Mouse (Mus musculus): ENCODE measurements at regions not wholly inside any gene's neighbourhood (a gene's known extent, or its start where the extent isn't known, plus 50 kb on each side); places are given as distances from the start of the nearest gene placed in this dataset.

DNA sequence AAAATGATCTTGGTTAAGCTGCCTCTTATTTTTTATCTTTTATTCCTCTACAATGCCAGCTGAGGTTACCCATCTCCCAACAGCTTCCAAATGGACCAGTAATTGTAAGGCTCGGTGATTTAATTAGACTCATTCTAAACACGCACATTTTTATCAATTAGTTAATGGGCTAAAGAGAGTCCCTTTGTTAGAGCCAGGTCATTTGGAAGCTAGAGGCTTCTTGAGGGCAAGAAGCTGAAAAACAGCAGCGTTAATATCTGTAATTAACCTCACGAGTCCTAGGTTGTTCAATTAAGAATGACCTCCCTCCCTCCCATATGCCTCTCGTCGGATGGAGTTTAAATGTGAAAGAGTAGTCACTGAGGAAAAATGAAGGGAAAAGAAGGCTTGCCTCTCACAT is 66.5 kb downstream of the Otx2 start:
- H3K9ac ChIP-seq (replicated peaks; ENCODE audit: low read length), result no peak overlapping the region
- H3K9me3 ChIP-seq (replicated peaks; ENCODE audit: control insufficient read depth, low read length), result no peaks in the 10 kb centered on the region
- WGBS, result 53% methylated on average over 6 of the region's 6 CpGs
- H3K36me3 ChIP-seq (replicated peaks; ENCODE audit: control insufficient read depth, insufficient read depth, low read depth, low read length), result no peaks in the 10 kb centered on the region
- ATAC-seq (replicated peaks; ENCODE audit: insufficient number of reproducible peaks, low FRiP score, low TSS enrichment, low read depth), result no peak
- no peak overlapping the region for H3K4me3 ChIP-seq (ENCODE audit: low read depth, low read length)
- H3K27me3 ChIP-seq (ENCODE audit: control insufficient read depth, insufficient read depth, low read length), result no peaks in the 10 kb centered on the region
- DNase-seq (ENCODE audit: low spot score), result no peak
- H3K4me1 ChIP-seq (ENCODE audit: control insufficient read depth, insufficient read depth, low read length), result no peaks in the 10 kb centered on the region
- no peak overlapping the region for H3K4me2 ChIP-seq (ENCODE audit: low read depth, low read length)
- no peak overlapping the region for H3K27ac ChIP-seq (replicated peaks; ENCODE audit: low read depth, low read length)

DNA sequence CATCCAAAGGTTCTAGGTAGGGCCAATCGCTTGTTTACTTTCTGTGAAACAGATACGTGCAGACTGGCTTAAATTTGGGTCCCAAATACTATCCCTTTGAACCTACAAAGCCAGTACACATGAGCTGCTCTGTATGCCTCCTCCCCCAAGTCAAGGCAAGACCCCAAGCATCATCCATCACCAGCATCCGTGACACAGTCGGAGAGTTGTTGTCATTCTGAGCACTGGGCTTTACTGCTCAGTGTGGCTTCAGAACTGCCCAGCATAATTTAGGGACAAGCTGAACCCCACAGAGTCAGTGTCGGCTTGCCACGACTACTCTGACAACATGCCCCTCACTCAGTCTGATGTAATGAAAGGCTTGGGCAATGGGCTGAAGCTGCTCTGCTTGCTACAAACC is 70.1 kb downstream of the Otx2 start:
- Histone ChIP-seq H3K4me3 (ENCODE audit: low read depth, low read length) (no peak overlapping the region), H3K36me3 (replicated peaks; ENCODE audit: control insufficient read depth, insufficient read depth, low read depth, low read length) (no peaks in the 10 kb centered on the region), H3K9me3 (replicated peaks; ENCODE audit: control insufficient read depth, low read length) (no peaks in the 10 kb centered on the region), H3K4me2 (ENCODE audit: low read depth, low read length) (no peak overlapping the region), H3K4me1 (ENCODE audit: control insufficient read depth, insufficient read depth, low read length) (no peaks in the 10 kb centered on the region), H3K9ac (replicated peaks; ENCODE audit: low read length) (no peak overlapping the region), H3K27me3 (ENCODE audit: control insufficient read depth, insufficient read depth, low read length) (no peaks in the 10 kb centered on the region), H3K27ac (replicated peaks; ENCODE audit: low read depth, low read length) (no peak overlapping the region)
- no peak for DNase-seq (ENCODE audit: low spot score)
- ATAC-seq (replicated peaks; ENCODE audit: insufficient number of reproducible peaks, low FRiP score, low TSS enrichment, low read depth), result no peak
- WGBS, result 78% methylated on average over 6 of the region's 6 CpGs

DNA sequence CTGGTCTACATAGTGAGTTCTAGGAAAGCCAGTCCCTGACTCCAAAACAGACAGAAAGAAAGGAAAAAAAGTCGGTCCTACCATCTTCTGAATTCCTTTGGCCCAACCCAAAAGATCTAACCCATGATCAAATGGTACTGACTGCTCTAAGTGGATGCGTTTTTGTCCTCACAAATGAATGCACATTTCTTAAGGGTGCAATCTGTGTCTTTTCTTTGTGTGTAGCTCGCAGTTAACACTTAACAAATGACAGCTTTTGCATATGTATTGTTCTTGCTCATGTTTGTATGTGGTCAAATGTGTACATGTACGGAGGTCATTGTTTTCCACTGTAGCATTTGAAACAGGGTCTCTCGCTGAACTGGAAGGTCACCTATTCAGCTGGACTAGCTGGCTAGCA is 79.3 kb downstream of the Otx2 start:
- Histone ChIP-seq H3K4me2 (ENCODE audit: low read depth, low read length) (no peak overlapping the region), H3K27ac (replicated peaks; ENCODE audit: low read depth, low read length) (no peak overlapping the region), H3K27me3 (ENCODE audit: control insufficient read depth, insufficient read depth, low read length) (no peaks in the 10 kb centered on the region), H3K4me3 (ENCODE audit: low read depth, low read length) (no peak overlapping the region), H3K36me3 (replicated peaks; ENCODE audit: control insufficient read depth, insufficient read depth, low read depth, low read length) (no peaks in the 10 kb centered on the region), H3K4me1 (ENCODE audit: control insufficient read depth, insufficient read depth, low read length) (no peaks in the 10 kb centered on the region), H3K9me3 (replicated peaks; ENCODE audit: control insufficient read depth, low read length) (no peaks in the 10 kb centered on the region), H3K9ac (replicated peaks; ENCODE audit: low read length) (no peak overlapping the region)
- DNase-seq (ENCODE audit: low spot score) (no peak), ATAC-seq (replicated peaks; ENCODE audit: insufficient number of reproducible peaks, low FRiP score, low TSS enrichment, low read depth) (no peak)
- 86% methylated on average over 5 of the region's 5 CpGs for WGBS

DNA sequence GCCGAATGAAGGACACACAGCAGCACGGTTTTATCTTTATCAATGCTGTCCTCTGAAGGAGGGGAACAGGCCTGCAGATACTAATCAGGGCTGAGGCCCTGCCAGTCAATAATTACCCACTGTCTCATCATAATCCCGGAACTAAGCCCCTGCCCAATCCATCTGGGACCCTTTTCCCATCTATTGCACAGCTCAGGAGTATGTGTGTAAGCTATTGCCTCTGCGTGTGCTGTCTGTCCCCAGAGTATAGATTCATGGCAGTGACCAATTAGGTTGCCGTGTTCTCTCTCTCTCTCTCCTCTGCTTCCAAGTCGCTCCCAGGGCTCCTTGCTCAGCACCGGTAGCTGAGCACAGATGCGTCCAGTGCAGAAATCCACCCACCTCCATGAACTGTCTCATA is 80.3 kb downstream of the Otx2 start:
- H3K36me3 ChIP-seq (replicated peaks; ENCODE audit: control insufficient read depth, insufficient read depth, low read depth, low read length), result no peaks in the 10 kb centered on the region
- DNase-seq (ENCODE audit: low spot score) (no peak), ATAC-seq (replicated peaks; ENCODE audit: insufficient number of reproducible peaks, low FRiP score, low TSS enrichment, low read depth) (peak; percentile 67)
- H3K9me3 ChIP-seq (replicated peaks; ENCODE audit: control insufficient read depth, low read length), result no peaks in the 10 kb centered on the region
- no peaks in the 10 kb centered on the region for H3K27me3 ChIP-seq (ENCODE audit: control insufficient read depth, insufficient read depth, low read length)
- 65% methylated on average over 8 of the region's 8 CpGs for WGBS
- H3K9ac ChIP-seq (replicated peaks; ENCODE audit: low read length), result no peak overlapping the region
- H3K4me1 ChIP-seq (ENCODE audit: control insufficient read depth, insufficient read depth, low read length), result no peaks in the 10 kb centered on the region
- H3K27ac ChIP-seq (replicated peaks; ENCODE audit: low read depth, low read length), result no peak overlapping the region
- no peak overlapping the region for H3K4me3 ChIP-seq (ENCODE audit: low read depth, low read length)
- no peak overlapping the region for H3K4me2 ChIP-seq (ENCODE audit: low read depth, low read length)

DNA sequence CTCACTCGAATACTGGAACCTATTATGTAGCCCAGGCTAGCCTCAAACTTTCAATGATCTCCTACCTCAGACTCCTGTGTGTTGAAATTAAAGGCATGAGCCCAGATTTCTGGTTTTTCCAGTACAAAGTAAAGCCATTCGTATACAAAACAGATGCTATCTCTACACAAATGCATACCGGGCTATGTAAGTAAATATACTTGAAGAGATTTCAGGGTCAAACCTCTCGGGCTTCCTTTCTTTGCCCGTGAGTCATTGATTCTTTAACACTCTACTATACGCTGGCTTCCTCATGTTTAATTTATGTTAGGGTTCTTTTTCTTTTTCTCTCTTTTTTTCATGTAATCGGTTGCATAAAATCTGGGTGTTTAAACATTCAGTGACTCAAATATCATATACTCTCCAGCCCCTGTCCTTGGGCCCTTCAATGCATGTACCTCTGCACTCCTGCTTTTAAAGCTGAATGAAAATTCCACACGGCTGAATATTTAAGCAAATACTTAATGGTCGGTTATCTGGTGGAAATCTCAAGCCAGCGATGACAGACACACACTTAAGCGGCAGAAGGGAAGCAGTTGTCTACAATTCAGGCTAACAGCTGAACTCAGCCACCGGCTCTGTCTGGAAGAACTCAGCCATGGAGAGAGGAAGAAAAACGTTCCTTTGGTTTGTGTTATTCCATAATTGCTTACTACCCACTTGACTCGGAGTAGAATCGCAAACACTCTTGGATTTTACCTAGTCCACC is 82.0 kb downstream of the Otx2 start:
- DNase-seq (ENCODE audit: low spot score) (no peak), ATAC-seq (replicated peaks; ENCODE audit: insufficient number of reproducible peaks, low FRiP score, low TSS enrichment, low read depth) (no peak)
- Histone ChIP-seq H3K4me2 (ENCODE audit: low read depth, low read length) (no peak overlapping the region), H3K36me3 (replicated peaks; ENCODE audit: control insufficient read depth, insufficient read depth, low read depth, low read length) (no peaks in the 10 kb centered on the region), H3K9me3 (replicated peaks; ENCODE audit: control insufficient read depth, low read length) (no peaks in the 10 kb centered on the region), H3K4me1 (ENCODE audit: control insufficient read depth, insufficient read depth, low read length) (no peaks in the 10 kb centered on the region), H3K4me3 (ENCODE audit: low read depth, low read length) (no peak overlapping the region), H3K27me3 (ENCODE audit: control insufficient read depth, insufficient read depth, low read length) (no peaks in the 10 kb centered on the region), H3K9ac (replicated peaks; ENCODE audit: low read length) (no peak overlapping the region), H3K27ac (replicated peaks; ENCODE audit: low read depth, low read length) (no peak overlapping the region)
- WGBS, result 74% methylated on average over 15 of the region's 15 CpGs

DNA sequence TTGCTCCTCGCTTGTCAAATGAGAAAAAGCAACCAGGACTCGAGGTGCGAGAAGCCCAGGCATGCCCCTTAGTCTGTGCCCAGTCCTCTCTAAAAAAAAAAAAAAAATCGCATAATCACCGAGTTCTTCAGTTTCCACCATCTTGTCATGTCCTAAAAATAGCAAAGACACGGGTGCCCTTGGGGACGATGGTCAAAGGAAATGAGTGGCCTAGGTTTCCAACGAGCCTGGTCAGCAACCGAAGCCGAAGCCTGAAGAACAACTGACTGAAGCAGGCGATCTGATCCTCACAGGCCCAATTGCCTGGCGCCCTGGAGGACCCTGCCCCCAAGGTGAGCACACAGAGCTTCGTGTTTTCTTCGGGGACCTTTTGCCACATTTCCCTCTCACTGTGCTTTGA is 83.2 kb downstream of the Otx2 start:
- no peaks in the 10 kb centered on the region for H3K9me3 ChIP-seq (replicated peaks; ENCODE audit: control insufficient read depth, low read length)
- WGBS, result 30% methylated on average over 14 of the region's 14 CpGs
- ATAC-seq (replicated peaks; ENCODE audit: insufficient number of reproducible peaks, low FRiP score, low TSS enrichment, low read depth) (no peak), DNase-seq (ENCODE audit: low spot score) (no peak)
- no peak overlapping the region for H3K4me2 ChIP-seq (ENCODE audit: low read depth, low read length)
- no peak overlapping the region for H3K4me3 ChIP-seq (ENCODE audit: low read depth, low read length)
- no peak overlapping the region for H3K9ac ChIP-seq (replicated peaks; ENCODE audit: low read length)
- H3K36me3 ChIP-seq (replicated peaks; ENCODE audit: control insufficient read depth, insufficient read depth, low read depth, low read length), result no peaks in the 10 kb centered on the region
- H3K27ac ChIP-seq (replicated peaks; ENCODE audit: low read depth, low read length), result no peak overlapping the region
- no peaks in the 10 kb centered on the region for H3K27me3 ChIP-seq (ENCODE audit: control insufficient read depth, insufficient read depth, low read length)
- no peaks in the 10 kb centered on the region for H3K4me1 ChIP-seq (ENCODE audit: control insufficient read depth, insufficient read depth, low read length)

DNA sequence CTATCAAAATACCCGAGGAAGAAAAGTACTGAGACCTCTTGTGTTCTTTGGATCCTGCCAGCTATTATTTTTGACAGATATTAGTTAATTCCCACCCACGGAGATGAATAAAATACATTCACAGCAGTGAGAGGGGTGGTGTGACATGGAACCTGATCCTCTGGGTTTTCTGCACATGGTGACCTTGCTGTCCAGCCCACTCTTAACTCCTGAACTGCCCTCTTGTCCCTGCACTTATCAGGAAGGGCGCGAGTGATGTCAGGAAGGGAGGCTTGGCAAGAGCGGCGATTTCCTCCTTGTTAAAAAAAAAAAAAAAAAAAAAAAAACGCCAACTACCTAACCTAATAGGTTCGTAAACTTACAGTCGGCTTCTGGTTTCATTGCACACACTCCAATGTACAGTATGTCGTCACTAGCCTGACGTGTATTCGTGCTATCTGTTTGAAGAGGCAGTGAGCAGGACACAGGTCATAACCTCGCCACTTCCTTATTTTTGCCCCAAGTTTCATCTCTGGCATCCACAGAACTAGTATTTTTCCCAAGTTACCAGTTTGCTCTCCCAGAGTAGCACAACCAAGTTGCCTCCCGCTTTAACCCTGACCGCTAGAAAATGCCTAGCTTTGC is 83.8 kb downstream of the Otx2 start:
- Histone ChIP-seq H3K27me3 (ENCODE audit: control insufficient read depth, insufficient read depth, low read length) (no peaks in the 10 kb centered on the region), H3K27ac (replicated peaks; ENCODE audit: low read depth, low read length) (no peak overlapping the region), H3K36me3 (replicated peaks; ENCODE audit: control insufficient read depth, insufficient read depth, low read depth, low read length) (no peaks in the 10 kb centered on the region), H3K9ac (replicated peaks; ENCODE audit: low read length) (no peak overlapping the region), H3K9me3 (replicated peaks; ENCODE audit: control insufficient read depth, low read length) (no peaks in the 10 kb centered on the region), H3K4me1 (ENCODE audit: control insufficient read depth, insufficient read depth, low read length) (no peaks in the 10 kb centered on the region), H3K4me2 (ENCODE audit: low read depth, low read length) (no peak overlapping the region), H3K4me3 (ENCODE audit: low read depth, low read length) (no peak overlapping the region)
- DNase-seq (ENCODE audit: low spot score), result no peak
- WGBS, result 47% methylated on average over 15 of the region's 15 CpGs
- ATAC-seq (replicated peaks; ENCODE audit: insufficient number of reproducible peaks, low FRiP score, low TSS enrichment, low read depth), result no peak; the same call in 1 of the 2 replicates

DNA sequence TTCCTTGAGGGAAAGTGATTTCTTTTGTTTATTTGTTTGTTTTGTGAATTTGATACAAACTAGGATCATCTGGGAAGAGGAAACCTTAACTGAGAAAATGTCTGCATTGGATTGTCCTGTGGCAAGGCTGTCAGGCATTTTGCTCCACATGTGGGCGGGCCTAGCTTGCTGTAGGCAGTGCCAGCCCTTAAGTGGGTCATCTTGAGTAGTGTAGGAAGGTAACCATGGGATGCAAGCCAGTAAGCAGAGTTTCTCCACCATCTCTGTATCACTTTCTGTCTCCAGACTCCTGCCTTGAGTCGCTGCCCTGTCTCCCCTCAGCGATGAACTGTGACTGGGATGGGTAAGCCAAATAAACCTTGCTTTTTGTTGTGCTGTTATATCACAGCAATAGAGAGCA is 87.8 kb downstream of the Otx2 start:
- Histone ChIP-seq H3K4me1 (ENCODE audit: control insufficient read depth, insufficient read depth, low read length) (no peaks in the 10 kb centered on the region), H3K36me3 (replicated peaks; ENCODE audit: control insufficient read depth, insufficient read depth, low read depth, low read length) (no peaks in the 10 kb centered on the region), H3K27ac (replicated peaks; ENCODE audit: low read depth, low read length) (no peak overlapping the region), H3K4me3 (ENCODE audit: low read depth, low read length) (no peak overlapping the region), H3K4me2 (ENCODE audit: low read depth, low read length) (no peak overlapping the region), H3K9me3 (replicated peaks; ENCODE audit: control insufficient read depth, low read length) (no peaks in the 10 kb centered on the region), H3K9ac (replicated peaks; ENCODE audit: low read length) (no peak overlapping the region), H3K27me3 (ENCODE audit: control insufficient read depth, insufficient read depth, low read length) (no peaks in the 10 kb centered on the region)
- WGBS, result 89% methylated on average over 3 of the region's 3 CpGs
- DNase-seq (ENCODE audit: low spot score) (no peak), ATAC-seq (replicated peaks; ENCODE audit: insufficient number of reproducible peaks, low FRiP score, low TSS enrichment, low read depth) (no peak)

All from embryonic facial prominence, embryonic 11.5 days (tissue).